Mouse (Mus musculus): ENCODE results near the gene Rala. TPM values are rescaled to one million over a fixed set of nuclear protein-coding genes. Genes with fewer than 3 reads are reported as not detected.

The Rala gene
- 215 and 222 TPM in 2 replicates for polyA plus RNA-seq (2015; fragmentation: Nextera tagmentation; extraction: Ambion mirVana)

DNA sequence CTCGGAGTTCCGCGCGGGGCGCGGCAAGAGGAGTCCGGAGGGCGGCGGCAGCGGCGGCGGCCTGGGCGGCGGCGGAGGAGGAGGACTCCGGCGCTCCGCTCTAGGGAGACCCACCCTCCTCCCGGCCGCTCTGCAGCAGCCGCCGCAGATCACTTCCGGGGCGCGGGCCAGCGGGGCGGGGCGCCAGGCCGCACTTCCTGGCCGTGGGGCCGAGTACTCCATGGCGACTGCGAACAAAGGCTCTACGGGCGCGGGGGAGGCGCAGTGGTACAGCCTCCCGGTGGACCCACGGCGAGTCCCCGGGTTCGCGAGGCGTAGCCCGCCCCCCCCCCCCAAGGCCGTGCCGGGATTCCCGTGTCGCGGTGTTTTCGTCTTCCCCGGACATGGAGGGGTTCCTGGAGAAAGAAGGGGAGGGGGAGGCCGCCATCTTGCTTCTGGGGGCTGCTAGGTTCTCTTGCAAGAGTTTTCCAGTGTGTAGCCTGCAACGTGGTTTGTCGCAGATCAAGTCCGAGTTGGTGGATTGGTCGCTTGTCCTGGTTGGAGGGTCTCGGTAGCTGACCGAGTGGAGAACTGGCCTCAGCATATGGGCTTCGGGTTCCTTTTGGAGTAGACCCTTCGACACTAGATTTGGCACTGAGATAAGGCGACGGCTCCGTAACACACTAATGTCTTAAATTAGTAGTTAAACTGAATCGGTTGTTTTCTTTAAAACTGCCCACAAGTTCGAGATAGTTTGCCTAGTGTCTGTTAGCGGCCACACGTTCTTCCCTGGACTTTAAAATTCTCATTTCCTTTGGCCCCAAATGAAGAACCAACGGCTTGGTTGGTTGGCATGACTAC lies at the start of gene Rala:
Gene Rala (minus strand): TSS at position 162 of the 840 bp plus-strand sequence.
- Histone ChIP-seq H3K4me2 (replicated peaks) (peak within 1 kb of the TSS; percentile 66), H3K36me3 (no peaks in the 10 kb centered on the region), H3K27me3 (no peaks in the 10 kb centered on the region), H3K27ac (replicated peaks) (peak within 1 kb of the TSS; percentile 93), H3K4me1 (peaks cover 23% of the 10 kb centered on the region), H3K9ac (replicated peaks) (peak within 1 kb of the TSS; percentile 84), H3K4me3 (peak within 1 kb of the TSS; percentile 84), H3K9me3 (no peaks in the 10 kb centered on the region)
- peak; percentile 100 for ATAC-seq (replicated peaks)
- 10% methylated on average over 48 of the region's 69 CpGs for WGBS

GRCm38 (mm10) chr13:17993515-17993847 lies 49.4 kb upstream of the Rala start:
- Histone ChIP-seq H3K4me3 (peak overlapping the region; percentile 71), H3K9ac (replicated peaks) (peak overlapping the region; percentile 63), H3K9me3 (no peaks in the 10 kb centered on the region), H3K27ac (replicated peaks) (peak overlapping the region; percentile 84; the same call in 1 of the 2 replicates), H3K27me3 (no peaks in the 10 kb centered on the region), H3K4me1 (peaks cover 12% of the 10 kb centered on the region), H3K4me2 (replicated peaks) (peak overlapping the region; percentile 68), H3K36me3 (peaks cover 4% of the 10 kb centered on the region; the same call in 1 of the 2 replicates)
- no peak for ATAC-seq (replicated peaks)
- 40% methylated on average over 7 of the region's 7 CpGs for WGBS

DNA sequence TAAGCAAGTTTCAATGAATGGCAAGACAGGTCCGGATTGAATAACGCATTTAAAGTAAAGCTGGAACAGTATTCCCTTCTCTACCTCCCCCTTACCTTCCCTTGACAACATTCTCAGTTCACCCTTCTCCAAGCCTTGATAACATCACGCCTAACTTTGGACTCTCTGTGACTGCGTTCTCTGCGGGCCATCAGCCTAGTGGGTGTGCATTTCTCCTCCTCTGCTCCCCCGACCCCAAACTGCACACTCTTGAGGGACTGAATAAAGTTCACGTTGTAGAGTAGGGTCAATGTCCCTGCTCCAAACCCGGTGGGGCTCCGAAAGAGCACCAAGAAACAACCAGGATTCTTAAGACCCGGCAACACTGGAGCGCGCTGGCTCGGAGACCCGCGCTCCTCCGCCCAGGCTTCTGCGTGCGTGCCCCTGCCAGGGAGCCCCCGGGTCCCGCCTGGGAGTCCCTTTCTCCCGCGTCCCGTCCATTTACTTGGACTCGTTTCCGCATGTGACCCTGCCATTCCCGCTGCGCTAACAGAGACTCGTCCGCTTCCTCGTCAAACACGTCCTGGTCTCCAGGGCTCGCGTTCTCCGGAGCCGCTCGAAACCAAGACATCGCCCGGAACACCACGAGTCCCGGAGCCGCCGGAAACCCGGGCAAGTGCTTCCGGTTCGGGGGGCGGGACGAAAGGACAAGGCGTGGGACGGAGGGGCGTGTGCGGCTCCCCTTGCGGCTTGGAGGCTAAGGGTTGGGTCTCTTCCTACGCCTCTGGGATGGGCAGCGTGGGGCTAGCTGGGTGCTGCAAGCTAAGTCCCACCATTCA lies 48.9 kb upstream of the Rala start, which contains the start of gene Yae1d1:
Gene Yae1d1 (minus strand): TSS at position 653 of the 818 bp plus-strand sequence.
- WGBS, result under 1% methylated on average over 54 of the region's 54 CpGs
- Histone ChIP-seq H3K36me3 (peaks cover 4% of the 10 kb centered on the region; the same call in 1 of the 2 replicates), H3K27ac (replicated peaks) (peak within 1 kb of the TSS; percentile 84), H3K4me2 (replicated peaks) (peak within 1 kb of the TSS; percentile 68), H3K9me3 (no peaks in the 10 kb centered on the region), H3K27me3 (no peaks in the 10 kb centered on the region), H3K9ac (replicated peaks) (peak within 1 kb of the TSS; percentile 63), H3K4me3 (peak within 1 kb of the TSS; percentile 71), H3K4me1 (peaks cover 12% of the 10 kb centered on the region)
- ATAC-seq (replicated peaks), result peak; percentile 99

DNA sequence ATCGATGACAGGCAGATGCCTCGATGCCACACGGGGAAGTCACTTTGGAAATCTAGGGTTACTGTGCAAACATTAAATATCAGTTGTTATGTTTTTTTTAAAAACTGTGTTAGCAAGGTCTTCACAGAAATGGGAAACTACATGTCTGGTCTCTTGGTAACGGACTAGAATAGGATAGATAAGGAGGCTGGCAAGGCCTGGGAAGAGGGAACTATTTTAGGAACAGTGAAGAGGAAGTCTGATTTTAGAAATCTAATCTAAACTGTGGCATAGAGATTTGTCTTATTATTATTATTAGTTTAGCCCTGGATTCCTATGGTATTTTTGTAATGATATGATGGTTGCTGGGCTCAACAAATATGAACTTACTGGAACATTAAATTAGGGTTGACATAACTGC lies 48.0 kb upstream of the Rala start:
- no peaks in the 10 kb centered on the region for H3K27me3 ChIP-seq
- H3K9me3 ChIP-seq, result no peaks in the 10 kb centered on the region
- H3K4me1 ChIP-seq, result peaks cover 12% of the 10 kb centered on the region
- H3K4me2 ChIP-seq (replicated peaks), result peak overlapping the region; percentile 68
- H3K27ac ChIP-seq (replicated peaks), result no peak overlapping the region
- H3K36me3 ChIP-seq, result peaks cover 11% of the 10 kb centered on the region
- H3K9ac ChIP-seq (replicated peaks), result no peak overlapping the region
- ATAC-seq (replicated peaks), result no peak
- 91% methylated on average over 4 of the region's 4 CpGs for WGBS
- H3K4me3 ChIP-seq, result peak overlapping the region; percentile 71

- H3K9me3 ChIP-seq, result no peaks in the 10 kb centered on the region
- peaks cover 40% of the 10 kb centered on the region for H3K36me3 ChIP-seq
- no peak overlapping the region for H3K4me2 ChIP-seq (replicated peaks)
- no peak overlapping the region for H3K27ac ChIP-seq (replicated peaks)
- WGBS, result 37% methylated on average over 4 of the region's 4 CpGs
- H3K27me3 ChIP-seq, result no peaks in the 10 kb centered on the region
- no peaks in the 10 kb centered on the region for H3K4me1 ChIP-seq
- ATAC-seq (replicated peaks), result peak; percentile 58; the same call in 1 of the 2 replicates
- no peak overlapping the region for H3K4me3 ChIP-seq
- H3K9ac ChIP-seq (replicated peaks), result no peak overlapping the region
Measured at GRCm38 (mm10) chr13:17983194-17983593, 39.2 kb upstream of the Rala start.

GRCm38 (mm10) chr13:17982634-17983033 lies 38.6 kb upstream of the Rala start:
- no peaks in the 10 kb centered on the region for H3K9me3 ChIP-seq
- H3K36me3 ChIP-seq, result peaks cover 38% of the 10 kb centered on the region
- no peak overlapping the region for H3K4me2 ChIP-seq (replicated peaks)
- no peak overlapping the region for H3K9ac ChIP-seq (replicated peaks)
- no peak for ATAC-seq (replicated peaks)
- H3K4me3 ChIP-seq, result no peak overlapping the region
- no peaks in the 10 kb centered on the region for H3K4me1 ChIP-seq
- no peak overlapping the region for H3K27ac ChIP-seq (replicated peaks)
- 90% methylated on average over 5 of the region's 5 CpGs for WGBS
- no peaks in the 10 kb centered on the region for H3K27me3 ChIP-seq

DNA sequence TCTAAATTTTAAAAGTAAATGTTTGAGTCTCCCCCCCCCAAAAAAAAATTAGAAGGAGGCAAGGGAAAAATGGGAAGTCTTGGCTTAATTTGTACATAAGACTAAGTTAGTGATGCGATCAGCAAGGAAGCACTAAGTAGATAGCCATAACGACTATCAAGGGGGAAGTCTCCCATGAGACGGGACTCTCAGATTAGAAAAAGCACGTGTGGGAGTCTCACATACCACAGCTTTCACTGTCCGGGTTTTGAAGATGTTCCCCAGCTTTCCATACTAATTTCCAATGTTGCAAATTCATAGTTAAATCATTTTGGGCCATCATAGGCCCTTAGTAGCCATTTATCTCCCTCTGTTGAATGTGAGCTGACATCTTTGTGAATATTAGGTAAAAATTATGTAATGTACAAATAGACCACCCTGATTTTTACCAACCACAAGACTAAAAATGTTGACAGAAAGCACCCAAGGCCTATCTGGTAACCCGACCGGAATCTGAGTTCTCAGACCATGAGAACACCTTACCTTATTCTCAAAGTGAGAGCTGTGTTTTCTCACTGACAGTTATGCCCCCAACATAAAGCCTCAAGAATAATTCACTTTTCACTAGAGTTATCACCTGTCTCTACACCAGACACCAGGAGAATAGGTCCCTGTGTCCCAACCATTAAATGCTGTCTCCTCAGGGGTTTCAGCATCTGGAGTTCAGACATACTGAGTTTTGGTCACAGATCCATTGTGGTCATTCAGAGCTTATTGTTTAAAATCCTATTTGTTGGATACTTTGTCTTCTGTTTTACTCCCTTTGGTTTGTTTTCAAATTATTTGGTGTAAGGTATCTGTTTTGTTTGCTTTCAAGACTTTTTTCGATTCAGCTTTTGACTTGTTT lies 33.1 kb upstream of the Rala start:
- no peak overlapping the region for H3K27ac ChIP-seq (replicated peaks)
- no peaks in the 10 kb centered on the region for H3K27me3 ChIP-seq
- no peak overlapping the region for H3K9ac ChIP-seq (replicated peaks)
- H3K36me3 ChIP-seq, result no peaks in the 10 kb centered on the region
- H3K4me1 ChIP-seq, result no peaks in the 10 kb centered on the region
- no peak for ATAC-seq (replicated peaks)
- H3K4me3 ChIP-seq, result no peak overlapping the region
- H3K4me2 ChIP-seq (replicated peaks), result no peak overlapping the region
- H3K9me3 ChIP-seq, result no peaks in the 10 kb centered on the region
- WGBS, result 82% methylated on average over 8 of the region's 8 CpGs

DNA sequence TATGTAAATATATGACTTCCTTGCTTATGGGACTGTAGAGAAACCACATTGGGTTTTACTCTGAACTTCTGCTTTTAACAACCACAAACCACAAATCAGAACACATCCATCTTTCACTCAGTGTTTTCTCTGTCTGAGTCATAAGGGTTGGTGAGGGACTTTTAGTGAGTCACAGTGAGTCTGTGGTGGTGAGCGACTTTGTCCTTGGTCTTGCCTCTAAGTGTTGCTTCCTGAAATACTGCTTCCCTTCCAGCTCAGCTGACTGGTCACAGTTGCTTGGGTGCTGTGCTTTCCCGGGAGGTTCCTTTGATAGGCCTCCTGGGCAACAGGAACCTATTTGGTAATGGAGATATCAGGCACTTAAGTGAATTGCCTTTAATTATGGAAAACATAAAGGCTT lies 31.9 kb upstream of the Rala start:
- no peak for ATAC-seq (replicated peaks)
- whole genome bisulfite sequencing, result 64% methylated on average over 2 of the region's 2 CpGs
- H3K4me2 ChIP-seq (replicated peaks), result no peak overlapping the region
- no peaks in the 10 kb centered on the region for H3K27me3 ChIP-seq
- no peak overlapping the region for H3K9ac ChIP-seq (replicated peaks)
- H3K4me1 ChIP-seq, result no peaks in the 10 kb centered on the region
- no peak overlapping the region for H3K27ac ChIP-seq (replicated peaks)
- no peaks in the 10 kb centered on the region for H3K9me3 ChIP-seq
- H3K36me3 ChIP-seq, result no peaks in the 10 kb centered on the region
- no peak overlapping the region for H3K4me3 ChIP-seq

DNA sequence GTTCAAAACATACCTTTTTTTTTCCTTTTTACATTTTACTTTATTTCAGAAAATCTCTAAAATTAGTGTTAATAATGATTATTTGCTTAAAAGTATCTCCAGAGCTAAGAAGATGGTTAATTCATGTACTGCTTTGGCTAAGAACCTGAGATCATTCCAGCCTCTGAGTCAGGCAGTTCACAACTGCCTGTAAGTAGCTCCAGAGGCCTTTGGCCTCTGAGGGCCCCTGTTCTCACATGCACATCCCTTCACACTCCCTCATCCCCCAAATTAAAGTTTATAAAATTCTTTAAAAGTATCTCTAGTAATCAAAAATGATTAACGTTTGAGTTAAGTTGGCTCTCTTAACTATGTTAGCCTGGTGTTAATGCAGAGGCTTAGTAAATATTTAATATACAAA lies 31.4 kb upstream of the Rala start:
- ATAC-seq (replicated peaks), result no peak
- Histone ChIP-seq H3K4me3 (no peak overlapping the region), H3K4me1 (no peaks in the 10 kb centered on the region), H3K36me3 (no peaks in the 10 kb centered on the region), H3K27me3 (no peaks in the 10 kb centered on the region), H3K9me3 (no peaks in the 10 kb centered on the region), H3K27ac (replicated peaks) (no peak overlapping the region), H3K9ac (replicated peaks) (no peak overlapping the region), H3K4me2 (replicated peaks) (no peak overlapping the region)
- 94% methylated on average over 1 of the region's 1 CpGs for WGBS

GRCm38 (mm10) chr13:17974734-17975133 lies 30.7 kb upstream of the Rala start:
- H3K4me3 ChIP-seq, result no peak overlapping the region
- 96% methylated on average over 9 of the region's 9 CpGs for WGBS
- no peak for ATAC-seq (replicated peaks)
- H3K4me1 ChIP-seq, result no peaks in the 10 kb centered on the region
- H3K27me3 ChIP-seq, result no peaks in the 10 kb centered on the region
- no peak overlapping the region for H3K4me2 ChIP-seq (replicated peaks)
- no peaks in the 10 kb centered on the region for H3K9me3 ChIP-seq
- H3K27ac ChIP-seq (replicated peaks), result no peak overlapping the region
- H3K36me3 ChIP-seq, result no peaks in the 10 kb centered on the region
- H3K9ac ChIP-seq (replicated peaks), result no peak overlapping the region

DNA sequence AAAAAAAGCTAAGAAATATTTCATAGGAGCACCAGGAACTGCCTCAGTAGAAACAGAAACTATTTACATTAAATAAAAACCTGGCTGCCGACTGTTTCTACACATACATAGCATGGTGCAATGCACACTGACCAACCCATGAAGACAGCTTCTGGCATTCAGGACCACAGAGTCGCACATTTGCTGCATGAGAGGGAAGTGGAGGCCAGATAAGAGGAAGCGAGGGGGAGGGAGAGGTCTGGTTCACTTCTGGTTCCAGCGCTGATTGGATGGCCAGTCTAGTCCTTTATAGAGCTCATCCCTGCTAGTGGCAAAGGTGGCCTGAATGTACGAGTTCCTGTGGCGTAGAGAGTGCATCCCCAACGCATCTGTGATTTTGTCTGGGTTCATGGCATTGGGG lies 16.6 kb upstream of the Rala start:
- no peaks in the 10 kb centered on the region for H3K9me3 ChIP-seq
- no peaks in the 10 kb centered on the region for H3K27me3 ChIP-seq
- H3K27ac ChIP-seq (replicated peaks), result no peak overlapping the region
- no peaks in the 10 kb centered on the region for H3K36me3 ChIP-seq
- no peak overlapping the region for H3K4me2 ChIP-seq (replicated peaks)
- no peak overlapping the region for H3K4me3 ChIP-seq
- 88% methylated on average over 7 of the region's 7 CpGs for WGBS
- no peaks in the 10 kb centered on the region for H3K4me1 ChIP-seq
- no peak overlapping the region for H3K9ac ChIP-seq (replicated peaks)
- no peak for ATAC-seq (replicated peaks)
